Mouse (Mus musculus): ENCODE measurements around the gene Ccdc15.

- no peak for TF ChIP-seq CTCF (conservative IDR thresholded peaks at IDR 0.05; ENCODE audit: low read length)
- no peak for TF ChIP-seq POU5F1 (IDR thresholded peaks at IDR 0.05; ENCODE audit: borderline replicate concordance, low read length)
- TF ChIP-seq NANOG (IDR thresholded peaks at IDR 0.05; ENCODE audit: borderline replicate concordance, low read length): no peak
Observed at GRCm38 (mm10) chr9:37254531-37255110, 93.6 kb downstream of the Ccdc15 start.
